Mouse (Mus musculus) urinary bladder, postnatal 10 days (tissue): ENCODE data around the gene Fam173a.
A peak's percentile ranks its signal among the peaks of the same experiment; 100 is the strongest.

Experiments used
- DNase-seq: peaks from one replicate; pipeline ENCODE4 v3.0.0; 2022; ENCODE audit warnings: low spot score

Fam173a gene

GRCm38 (mm10) chr17:25796951-25797369, 4.3 kb upstream of the Fam173a start, which contains the start of gene Metrn:
TSS of gene Metrn (minus strand) at chr17:25797136.
- DNase-seq, result no peak

GRCm38 (mm10) chr17:25796211-25796771, 3.6 kb upstream of the Fam173a start:
- no peak for DNase-seq

DNA sequence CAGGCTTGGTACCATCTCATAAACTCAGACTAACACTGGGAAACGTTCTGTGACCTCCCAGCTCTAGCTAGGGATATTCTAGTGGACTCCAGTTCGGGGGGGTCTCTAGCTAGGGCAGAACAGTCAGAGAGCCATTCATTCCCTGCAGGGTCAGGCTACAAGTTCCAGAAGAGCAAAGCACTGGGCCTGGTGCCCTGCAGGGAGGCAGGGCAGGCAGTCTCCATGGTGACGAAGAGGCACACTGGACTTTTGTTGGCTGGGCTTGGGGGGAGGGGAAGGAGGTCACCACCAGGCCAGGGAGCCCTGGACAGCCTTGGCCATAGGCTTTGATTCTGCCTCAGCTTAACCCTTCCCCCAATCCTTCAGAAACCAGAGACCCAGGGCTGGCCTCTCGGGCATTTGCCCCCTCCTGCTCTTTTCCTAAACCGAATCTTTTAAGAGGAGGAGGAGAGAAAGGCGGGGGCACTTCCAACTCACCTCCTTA, 3.0 kb upstream of the Fam173a start, which contains the start of gene AC134908.4:
Gene AC134908.4 (minus strand): TSS at position 51 of the 484 bp plus-strand sequence.
- DNase-seq, result no peak

GRCm38 (mm10) chr17:25794998-25795397, 2.3 kb upstream of the Fam173a start:
- DNase-seq, result no peak

DNA sequence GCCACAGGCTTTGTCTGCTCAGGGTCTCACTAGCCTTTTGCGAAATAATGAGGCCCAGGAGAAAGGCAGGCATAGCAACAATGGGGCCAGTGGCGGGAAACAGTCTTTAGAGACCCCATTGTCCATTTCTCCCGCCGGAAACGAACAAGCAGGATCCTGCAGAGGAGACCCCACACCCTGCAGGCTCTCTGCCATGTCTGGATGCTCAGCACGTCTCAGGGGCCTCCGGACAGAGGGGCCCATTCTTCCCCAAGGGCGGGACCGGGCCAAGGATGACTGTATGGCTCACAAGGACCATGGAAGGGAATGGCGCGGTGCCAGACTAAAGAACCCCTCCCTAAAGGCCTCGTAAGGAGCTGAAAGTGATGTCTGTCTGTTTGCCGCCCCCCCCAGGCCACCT, 1.5 kb upstream of the Fam173a start:
- no peak for DNase-seq

DNA sequence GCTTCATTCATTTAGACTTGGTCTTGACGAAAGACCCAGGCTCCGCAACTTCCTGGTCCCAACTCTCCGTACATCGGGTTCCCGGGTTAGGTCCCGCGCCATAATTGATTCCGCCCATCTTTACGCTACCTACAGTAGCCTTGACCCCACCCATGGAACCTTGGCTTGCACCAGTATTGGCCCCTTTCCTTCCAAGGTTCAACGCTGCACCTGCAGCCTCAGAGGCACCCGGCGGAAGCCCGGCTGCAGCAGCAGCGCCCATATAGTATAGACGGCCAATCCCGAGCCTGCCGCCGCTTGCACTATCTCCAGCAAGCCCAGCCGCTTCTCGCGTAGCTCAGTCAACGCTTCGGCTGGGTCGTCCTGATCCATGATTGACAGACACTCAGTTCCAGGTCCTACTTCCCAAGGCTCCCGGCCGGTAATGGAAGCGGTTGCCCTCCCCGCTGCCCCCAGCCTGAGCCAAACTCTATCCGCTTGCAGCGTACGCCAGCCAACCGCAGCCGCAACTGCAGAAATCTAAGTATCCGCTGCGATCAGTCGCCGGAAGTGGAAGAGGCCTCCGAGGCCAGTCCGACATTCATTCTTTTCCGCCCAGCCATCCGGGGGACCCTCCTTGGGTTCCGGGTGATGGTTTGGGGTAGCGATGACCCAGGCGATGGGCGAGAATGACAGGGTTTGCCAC, 716 bp downstream of the Fam173a start:
- DNase-seq, result no peak

DNA sequence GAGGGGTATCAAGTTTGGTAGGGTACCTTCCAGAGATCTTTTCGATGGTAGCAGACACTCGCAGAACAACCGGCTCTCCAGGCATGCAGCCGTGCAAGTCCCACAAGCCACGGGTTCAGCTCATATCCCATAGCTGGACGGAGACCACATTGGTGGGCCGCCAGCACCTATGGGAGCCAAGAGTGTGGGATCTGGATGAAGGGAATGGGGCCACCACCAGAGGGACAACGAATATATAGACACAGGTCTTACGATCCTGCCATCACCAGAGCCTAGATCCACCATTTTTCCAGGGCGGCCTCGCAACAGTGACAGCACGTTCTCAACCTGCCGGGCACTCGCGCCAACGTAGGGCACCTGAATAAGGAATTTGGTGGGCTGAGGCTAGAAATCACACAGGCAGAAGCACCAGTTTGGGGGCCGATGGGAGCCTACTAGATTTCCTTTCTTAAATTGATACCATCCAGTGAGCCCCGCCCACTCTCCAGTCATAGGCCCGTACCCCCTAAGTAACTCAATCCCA, 1.3 kb downstream of the Fam173a start:
- no peak for DNase-seq

GRCm38 (mm10) chr17:25786781-25787504, 5.8 kb downstream of the Fam173a start:
- no peak for DNase-seq

GRCm38 (mm10) chr17:25786280-25786679, 6.4 kb downstream of the Fam173a start, which contains the start of gene Ccdc78:
TSS of gene Ccdc78 (plus strand) at chr17:25786580.
- DNase-seq, result no peak

DNA sequence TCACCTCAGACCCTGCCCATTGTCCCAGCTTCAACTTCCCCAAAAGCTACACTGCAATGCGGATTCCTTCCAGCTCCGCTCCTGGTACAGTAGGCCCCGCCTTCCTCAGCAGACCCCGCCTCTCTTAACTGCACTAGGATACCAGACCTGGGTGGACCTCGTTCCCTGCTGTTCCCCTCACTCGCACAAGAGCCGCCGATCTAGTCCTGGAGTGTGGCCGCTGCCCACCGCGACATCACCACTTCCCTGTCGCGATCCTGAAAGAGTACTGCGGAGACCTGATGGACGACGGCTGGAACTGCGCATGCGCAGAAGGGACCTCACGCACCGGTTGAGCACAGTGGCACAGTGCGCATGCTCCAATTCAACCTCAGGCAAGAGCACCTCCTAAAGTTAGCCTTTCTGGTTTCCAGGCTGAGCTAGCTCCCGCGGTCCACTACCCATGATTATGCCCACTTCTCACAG, 7.4 kb downstream of the Fam173a start, which contains the start of gene Haghl:
Gene Haghl (minus strand): TSS at position 393 of the 465 bp plus-strand sequence.
- peak; percentile 80 for DNase-seq

DNA sequence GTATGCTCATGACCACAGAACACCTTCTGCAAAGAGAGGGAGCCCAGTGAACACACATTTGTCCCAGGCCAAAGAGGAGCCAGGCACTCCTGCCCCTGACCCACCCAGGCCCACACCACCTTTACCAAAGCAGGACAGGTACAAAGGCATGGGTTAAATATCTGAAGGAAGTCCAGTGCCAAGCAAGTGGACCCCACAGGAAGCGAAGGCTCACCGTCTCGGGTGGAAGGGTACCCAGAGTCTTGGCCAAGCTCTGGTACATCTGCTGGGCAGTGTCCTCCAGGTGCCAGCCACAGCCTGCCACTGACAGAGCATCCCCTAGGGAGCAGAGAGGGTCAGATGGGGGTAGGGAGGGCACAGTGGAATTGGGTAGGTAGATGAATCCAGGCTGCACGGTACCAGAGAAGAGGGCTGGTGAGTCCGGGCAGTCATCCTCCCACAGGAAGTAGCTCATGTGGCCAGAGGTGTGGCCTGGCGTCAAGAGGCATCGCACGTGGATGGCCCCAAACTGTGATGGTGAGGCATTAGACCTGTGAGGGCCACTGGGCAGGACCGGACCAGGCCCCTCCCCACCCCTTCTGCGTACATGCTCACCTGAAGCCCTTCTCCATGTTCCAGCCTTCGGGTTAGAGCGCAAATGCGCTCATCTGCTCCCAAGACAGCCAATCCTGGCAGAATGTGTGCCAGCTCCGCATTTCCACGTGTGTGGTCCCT, 8.7 kb downstream of the Fam173a start:
- no peak for DNase-seq

DNA sequence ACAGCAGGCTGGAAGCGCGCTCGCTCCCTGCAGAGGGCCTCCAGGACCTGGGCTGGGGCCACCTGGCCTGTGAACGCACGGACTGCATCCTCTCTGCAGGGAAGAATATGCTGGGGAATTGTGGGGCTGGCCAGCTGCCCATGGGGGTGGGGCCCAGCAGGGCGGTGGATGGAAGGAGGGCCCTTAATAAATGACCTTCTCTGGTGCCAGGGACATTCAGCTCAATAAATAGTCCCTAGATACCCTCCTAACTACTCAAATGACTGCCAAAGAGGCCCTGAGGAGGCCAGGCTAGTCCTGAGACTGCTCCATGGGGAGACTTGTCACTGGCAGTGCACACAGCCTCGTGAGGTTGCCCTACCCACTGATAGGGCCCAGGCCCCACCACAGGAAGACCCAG, 9.6 kb downstream of the Fam173a start:
- DNase-seq, result no peak

GRCm38 (mm10) chr17:25781339-25781738, 11.4 kb downstream of the Fam173a start:
- DNase-seq, result no peak

DNA sequence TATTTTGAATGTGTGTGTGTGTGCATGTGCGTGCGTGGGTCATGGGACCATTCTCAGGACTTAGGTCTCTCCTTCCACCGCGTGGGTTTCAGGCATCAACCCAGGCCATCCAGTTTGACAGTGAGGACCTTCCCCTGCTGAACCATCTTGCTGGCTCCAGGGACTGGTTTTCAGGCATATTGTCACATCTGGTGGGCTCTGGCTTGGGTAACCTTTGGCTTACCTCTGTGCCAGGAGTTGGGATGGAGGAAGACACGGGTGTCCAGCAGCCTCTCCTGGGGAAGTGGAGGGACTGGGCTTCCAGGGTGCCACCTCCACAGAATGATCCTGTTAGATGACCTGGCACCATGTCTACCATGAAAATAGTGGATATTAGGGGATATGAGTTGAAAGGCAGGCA, 14.8 kb downstream of the Fam173a start:
- DNase-seq, result no peak

DNA sequence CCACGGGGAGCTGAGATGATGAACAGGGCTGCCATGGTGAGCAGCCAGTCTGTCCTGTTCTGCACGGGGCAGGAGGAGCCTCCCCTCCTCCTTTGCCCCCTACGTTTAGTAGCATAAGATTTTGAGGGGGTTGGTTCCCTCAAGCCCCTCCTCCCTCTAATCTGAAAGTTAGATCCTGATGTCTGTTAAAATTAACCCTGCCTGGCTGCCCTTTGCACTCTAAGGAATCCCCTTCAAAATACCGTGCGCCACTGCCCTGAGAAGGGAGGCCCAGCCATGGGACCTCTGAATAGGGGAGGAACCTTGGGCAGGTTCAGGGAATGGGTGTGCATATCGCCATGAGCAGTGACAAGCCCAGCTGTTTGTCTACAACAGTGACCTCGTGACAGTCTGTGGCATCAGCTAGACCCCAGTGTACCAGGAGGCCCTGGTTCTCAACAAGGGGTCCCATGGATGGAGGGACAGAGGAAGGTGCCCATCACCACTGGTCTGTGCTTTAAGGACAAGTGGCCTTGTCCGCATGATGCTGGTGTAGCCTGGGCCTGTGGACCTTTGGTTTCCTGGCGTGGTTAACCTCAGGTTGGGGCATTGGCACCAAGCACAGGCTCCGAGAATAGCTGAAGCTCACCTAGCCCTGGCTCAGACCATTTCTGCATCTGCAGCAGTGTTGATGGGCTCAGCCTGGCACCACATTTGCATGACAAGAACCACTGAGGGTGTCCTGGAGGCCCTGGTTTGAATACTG, 17.2 kb downstream of the Fam173a start:
- no peak for DNase-seq

GRCm38 (mm10) chr17:25773549-25774120, 19.1 kb downstream of the Fam173a start, which contains the start of gene Narfl:
TSS of gene Narfl (plus strand) at chr17:25773776.
- DNase-seq, result peak; percentile 95

- no peak for DNase-seq
These were observed 23.4 kb downstream of the Fam173a start for GRCm38 (mm10) chr17:25769331-25769730.

DNA sequence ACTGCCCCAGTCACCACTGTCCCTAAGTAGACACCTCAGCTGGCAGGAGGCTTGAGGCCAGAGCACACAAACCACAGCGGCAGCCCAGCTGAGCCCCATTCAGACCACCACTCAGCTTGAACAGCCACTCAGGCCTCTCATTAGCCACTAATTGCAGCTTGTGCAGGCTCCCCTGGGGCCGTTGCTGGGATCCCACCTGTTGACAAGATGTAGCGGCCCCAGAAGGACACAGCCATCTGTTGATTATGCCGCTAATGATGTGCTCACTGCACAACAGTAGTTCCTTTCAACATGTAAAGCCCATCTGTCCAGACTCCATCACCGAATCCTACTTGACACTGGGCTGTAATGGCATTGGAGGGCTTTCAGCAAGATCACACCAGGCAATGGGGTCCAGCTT, 26.8 kb downstream of the Fam173a start:
- DNase-seq, result no peak

- DNase-seq, result no peak
These were observed 30.1 kb downstream of the Fam173a start for GRCm38 (mm10) chr17:25762591-25762990.

DNA sequence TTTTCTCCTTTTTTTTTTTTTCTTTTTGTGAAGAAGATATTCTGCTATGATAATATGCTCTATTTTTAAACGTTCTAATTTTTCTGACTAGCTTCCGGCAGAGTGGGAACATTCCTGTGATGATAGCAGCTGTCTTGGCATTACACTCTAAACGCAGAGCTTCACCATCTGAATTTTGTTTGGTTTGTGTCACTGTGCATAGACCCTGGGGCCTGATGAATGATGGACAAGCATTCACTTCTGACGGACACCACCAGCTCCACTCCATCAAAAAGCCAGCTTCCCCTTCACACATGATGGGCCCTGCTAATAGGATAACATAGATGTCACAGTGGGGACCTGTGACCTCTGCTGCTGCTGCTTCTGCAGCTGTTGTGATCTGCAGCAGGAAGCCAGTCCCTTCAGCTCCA, 31.1 kb downstream of the Fam173a start:
- no peak for DNase-seq

- no peak for DNase-seq
These were observed 32.6 kb downstream of the Fam173a start for GRCm38 (mm10) chr17:25760148-25760547.
